Mouse (Mus musculus) limb, embryonic 13.5 days (tissue): ENCODE measurements at regions not wholly inside any gene's neighbourhood (a gene's known extent, or its start where the extent isn't known, plus 50 kb on each side); places are given as distances from the start of the nearest gene placed in this dataset.

Experiments
- ATAC-seq: fragments of 200-750 bp; cut with Nextera tagmentation; 2 replicates; pipeline ENCODE4 v1.8.0; 2017; ENCODE audit warnings: low read depth, moderate number of reproducible peaks, moderate TSS enrichment; ENCODE audit not compliant: low FRiP score
- H3K27ac ChIP-seq: fragments of 300-500 bp; sonication (generic); 2 replicates; pipeline ENCODE4 v1.5.1; 2015; ENCODE audit warnings: inconsistent platforms, mild to moderate bottlenecking, moderate library complexity
- H3K27me3 ChIP-seq: fragments of 300-500 bp; sonication (generic); 2 replicates; pipeline ENCODE4 v1.6.1; 2015; ENCODE audit warnings: mild to moderate bottlenecking, inconsistent platforms
- H3K36me3 ChIP-seq: fragments of 300-500 bp; sonication (generic); 2 replicates; pipeline ENCODE4 v1.6.1; 2015; ENCODE audit warnings: inconsistent platforms, mild to moderate bottlenecking, moderate library complexity
- H3K4me1 ChIP-seq: fragments of 300-500 bp; sonication (generic); 2 replicates; pipeline ENCODE4 v1.6.1; 2015; ENCODE audit warnings: inconsistent platforms
- H3K4me2 ChIP-seq: fragments of 300-500 bp; sonication (generic); replicated peaks from 2 replicates; pipeline ENCODE4 v1.6.1; 2015; ENCODE audit warnings: inconsistent platforms, mild to moderate bottlenecking, moderate library complexity
- H3K4me3 ChIP-seq: fragments of 300-500 bp; sonication (generic); 2 replicates; pipeline ENCODE4 v1.5.1; 2015; ENCODE audit warnings: moderate library complexity, mild to moderate bottlenecking, inconsistent platforms
- H3K9ac ChIP-seq: fragments of 300-500 bp; sonication (generic); 2 replicates; pipeline ENCODE4 v1.6.1; 2015; ENCODE audit warnings: mild to moderate bottlenecking, inconsistent platforms
- H3K9me3 ChIP-seq: fragments of 300-500 bp; sonication (generic); 2 replicates; pipeline ENCODE4 v1.6.1; 2016; ENCODE audit warnings: inconsistent platforms
- WGBS: fragments of 180-500 bp; shearing (Covaris S2); methylation state at CpG from one replicate; pipeline ENCODE4 v1.1.7; 2015; 5-methylcytosine and 5-hydroxymethylcytosine counted together

GRCm38 (mm10) chr11:44261657-44262056, 138.2 kb upstream of the Il12b start:
- Histone ChIP-seq H3K27ac (no peak overlapping the region), H3K4me1 (no peaks in the 10 kb centered on the region), H3K9ac (no peak overlapping the region), H3K36me3 (no peaks in the 10 kb centered on the region), H3K4me3 (no peak overlapping the region), H3K27me3 (no peaks in the 10 kb centered on the region), H3K4me2 (no peak overlapping the region), H3K9me3 (no peaks in the 10 kb centered on the region)
- no peak for ATAC-seq
- 81% methylated on average over 8 of the region's 8 CpGs for WGBS

DNA sequence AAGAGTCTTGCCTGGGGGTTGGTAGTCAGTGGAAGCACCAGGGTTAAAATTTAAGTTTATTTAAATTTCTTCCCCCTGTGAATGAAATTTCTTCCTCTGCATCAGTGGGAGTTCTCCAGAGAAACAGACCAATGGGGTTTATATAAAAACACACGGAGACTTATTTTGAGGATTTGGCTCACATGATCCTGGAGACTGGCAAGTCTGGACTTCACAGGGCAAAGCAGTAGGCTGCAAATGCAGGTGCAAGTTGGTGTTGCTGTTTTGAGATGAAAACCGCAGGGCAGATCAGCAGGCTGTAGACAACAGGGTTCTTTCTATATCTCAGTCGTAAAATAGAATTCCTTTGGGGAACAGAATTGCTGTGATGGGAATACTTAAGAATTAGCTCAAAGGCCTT, 137.3 kb upstream of the Il12b start:
- no peaks in the 10 kb centered on the region for H3K4me1 ChIP-seq
- H3K27ac ChIP-seq, result no peak overlapping the region
- H3K9ac ChIP-seq, result no peak overlapping the region
- no peaks in the 10 kb centered on the region for H3K36me3 ChIP-seq
- no peak overlapping the region for H3K4me3 ChIP-seq
- 76% methylated on average over 3 of the region's 3 CpGs for WGBS
- no peaks in the 10 kb centered on the region for H3K27me3 ChIP-seq
- ATAC-seq, result no peak
- no peak overlapping the region for H3K4me2 ChIP-seq
- no peaks in the 10 kb centered on the region for H3K9me3 ChIP-seq

- Histone ChIP-seq H3K4me1 (no peaks in the 10 kb centered on the region), H3K27me3 (no peaks in the 10 kb centered on the region), H3K9ac (no peak overlapping the region), H3K9me3 (no peaks in the 10 kb centered on the region), H3K4me3 (no peak overlapping the region), H3K36me3 (no peaks in the 10 kb centered on the region), H3K27ac (no peak overlapping the region), H3K4me2 (no peak overlapping the region)
- no peak for ATAC-seq
Observed at GRCm38 (mm10) chr11:44272268-44272667, 127.6 kb upstream of the Il12b start.

- Histone ChIP-seq H3K4me3 (no peak overlapping the region), H3K4me2 (no peak overlapping the region), H3K27ac (no peak overlapping the region), H3K9ac (no peak overlapping the region), H3K4me1 (no peaks in the 10 kb centered on the region), H3K27me3 (no peaks in the 10 kb centered on the region), H3K36me3 (no peaks in the 10 kb centered on the region), H3K9me3 (no peaks in the 10 kb centered on the region)
- ATAC-seq, result no peak
- WGBS, result 83% methylated on average over 7 of the region's 7 CpGs
Observed at GRCm38 (mm10) chr11:44278521-44279208, 121.2 kb upstream of the Il12b start.

- no peaks in the 10 kb centered on the region for H3K9me3 ChIP-seq
- no peaks in the 10 kb centered on the region for H3K27me3 ChIP-seq
Observed at GRCm38 (mm10) chr11:44285961-44286360, 113.9 kb upstream of the Il12b start.

GRCm38 (mm10) chr11:44288825-44289224, 111.0 kb upstream of the Il12b start:
- WGBS, result 70% methylated on average over 1 of the region's 1 CpGs
- Histone ChIP-seq H3K27ac (no peak overlapping the region), H3K4me1 (no peaks in the 10 kb centered on the region), H3K4me2 (no peak overlapping the region), H3K27me3 (no peaks in the 10 kb centered on the region), H3K36me3 (no peaks in the 10 kb centered on the region), H3K9me3 (no peaks in the 10 kb centered on the region), H3K9ac (no peak overlapping the region), H3K4me3 (no peak overlapping the region)
- no peak for ATAC-seq

More at GRCm38 (mm10) chr11:44285961-44286360, 113.9 kb upstream of the Il12b start:
- no peak for ATAC-seq
- Histone ChIP-seq H3K36me3 (no peaks in the 10 kb centered on the region), H3K4me1 (no peaks in the 10 kb centered on the region), H3K27ac (no peak overlapping the region), H3K4me2 (no peak overlapping the region), H3K9ac (no peak overlapping the region), H3K4me3 (no peak overlapping the region)
- 78% methylated on average over 2 of the region's 2 CpGs for WGBS

GRCm38 (mm10) chr11:44303786-44304185, 96.1 kb upstream of the Il12b start:
- no peaks in the 10 kb centered on the region for H3K27me3 ChIP-seq
- no peak overlapping the region for H3K9ac ChIP-seq
- H3K9me3 ChIP-seq, result no peaks in the 10 kb centered on the region
- no peak overlapping the region for H3K4me3 ChIP-seq
- H3K4me2 ChIP-seq, result no peak overlapping the region
- WGBS, result 90% methylated on average over 8 of the region's 8 CpGs
- H3K27ac ChIP-seq, result no peak overlapping the region
- no peak for ATAC-seq
- no peaks in the 10 kb centered on the region for H3K36me3 ChIP-seq
- H3K4me1 ChIP-seq, result peaks cover 3% of the 10 kb centered on the region; the same call in 1 of the 2 replicates

DNA sequence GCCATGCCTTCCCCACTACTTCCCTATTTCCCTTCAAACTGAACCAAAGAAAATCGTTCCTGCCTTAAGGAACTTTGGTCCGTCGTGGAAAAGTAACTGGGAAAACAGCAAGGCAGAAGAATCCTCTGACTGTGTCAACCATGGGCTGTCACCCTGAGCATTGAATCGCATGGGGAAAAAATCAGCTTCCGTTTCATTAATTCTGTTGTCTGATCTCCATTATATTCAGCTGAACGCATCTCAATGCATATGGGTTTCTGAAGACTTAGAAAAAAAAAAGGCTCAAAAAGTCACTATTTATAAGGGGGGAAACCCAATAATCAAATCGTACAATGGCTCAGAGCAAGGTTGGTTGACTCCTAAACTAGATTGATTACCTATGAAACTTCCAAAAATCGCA, 83.8 kb upstream of the Il12b start:
- no peak for ATAC-seq
- WGBS, result 84% methylated on average over 8 of the region's 8 CpGs
- no peak overlapping the region for H3K4me3 ChIP-seq
- no peaks in the 10 kb centered on the region for H3K4me1 ChIP-seq
- no peaks in the 10 kb centered on the region for H3K36me3 ChIP-seq
- no peaks in the 10 kb centered on the region for H3K27me3 ChIP-seq
- no peak overlapping the region for H3K9ac ChIP-seq
- H3K4me2 ChIP-seq, result no peak overlapping the region
- H3K9me3 ChIP-seq, result no peaks in the 10 kb centered on the region
- H3K27ac ChIP-seq, result no peak overlapping the region

- WGBS, result 83% methylated on average over 3 of the region's 3 CpGs
- no peaks in the 10 kb centered on the region for H3K9me3 ChIP-seq
- H3K36me3 ChIP-seq, result no peaks in the 10 kb centered on the region
- H3K4me3 ChIP-seq, result no peak overlapping the region
- H3K4me1 ChIP-seq, result no peaks in the 10 kb centered on the region
- H3K27ac ChIP-seq, result no peak overlapping the region
- ATAC-seq, result no peak
- H3K27me3 ChIP-seq, result no peaks in the 10 kb centered on the region
- no peak overlapping the region for H3K4me2 ChIP-seq
- H3K9ac ChIP-seq, result no peak overlapping the region
Observed at GRCm38 (mm10) chr11:44319136-44319535, 80.7 kb upstream of the Il12b start.

DNA sequence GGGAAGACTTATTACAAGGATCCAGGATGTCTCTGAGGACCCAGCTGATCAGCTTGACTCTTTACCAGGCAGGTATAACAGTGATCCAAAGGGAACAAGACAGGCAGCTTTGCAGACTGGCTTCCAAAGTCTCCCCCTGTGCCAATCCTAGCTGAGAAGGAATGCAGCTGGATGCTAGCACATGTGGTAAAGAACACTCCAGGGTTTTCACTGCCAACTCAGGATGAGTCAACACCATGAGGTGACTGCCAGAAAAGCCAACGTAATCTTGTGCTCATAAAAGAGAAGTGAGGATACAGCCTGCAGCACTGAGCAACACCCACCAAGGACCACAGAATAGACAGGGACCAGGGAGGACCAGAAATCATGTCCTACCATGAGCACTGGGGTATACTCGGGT, 76.5 kb upstream of the Il12b start:
- no peak overlapping the region for H3K4me3 ChIP-seq
- no peak for ATAC-seq
- H3K9ac ChIP-seq, result no peak overlapping the region
- 78% methylated on average over 2 of the region's 2 CpGs for WGBS
- no peaks in the 10 kb centered on the region for H3K27me3 ChIP-seq
- H3K9me3 ChIP-seq, result no peaks in the 10 kb centered on the region
- no peak overlapping the region for H3K4me2 ChIP-seq
- H3K27ac ChIP-seq, result no peak overlapping the region
- no peaks in the 10 kb centered on the region for H3K36me3 ChIP-seq
- H3K4me1 ChIP-seq, result no peaks in the 10 kb centered on the region

- H3K4me3 ChIP-seq, result no peak overlapping the region
- no peak overlapping the region for H3K27ac ChIP-seq
- H3K4me2 ChIP-seq, result no peak overlapping the region
- H3K9me3 ChIP-seq, result no peaks in the 10 kb centered on the region
- H3K27me3 ChIP-seq, result peaks cover 9% of the 10 kb centered on the region; the same call in 1 of the 2 replicates
- no peak overlapping the region for H3K9ac ChIP-seq
- H3K36me3 ChIP-seq, result no peaks in the 10 kb centered on the region
- WGBS, result 94% methylated on average over 4 of the region's 4 CpGs
- H3K4me1 ChIP-seq, result no peaks in the 10 kb centered on the region
- no peak for ATAC-seq
Observed at GRCm38 (mm10) chr11:44325066-44325465, 74.8 kb upstream of the Il12b start.

- WGBS, result 85% methylated on average over 11 of the region's 11 CpGs
Observed at GRCm38 (mm10) chr11:44325525-44325924, 74.3 kb upstream of the Il12b start.

DNA sequence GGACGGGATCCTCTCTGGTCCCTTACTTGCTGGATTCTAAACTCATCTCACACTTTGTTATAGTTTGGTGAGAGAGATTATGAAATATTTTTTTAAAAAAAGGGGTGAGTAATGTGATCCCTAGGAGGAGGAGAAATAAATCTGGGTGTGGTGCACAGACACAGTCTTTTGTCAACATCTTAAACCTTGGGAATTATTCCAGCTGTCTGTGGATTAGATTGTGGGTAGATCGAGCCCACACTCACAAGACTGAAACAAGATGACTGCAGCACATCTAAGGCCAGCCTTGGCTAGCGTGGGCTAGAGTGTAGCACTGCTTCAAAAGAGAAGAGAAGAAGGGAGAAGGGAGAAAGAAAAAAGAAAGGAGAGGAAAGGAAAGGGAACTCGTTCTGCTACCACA, 70.4 kb upstream of the Il12b start:
- Histone ChIP-seq H3K27me3 (peaks cover 32% of the 10 kb centered on the region), H3K9ac (no peak overlapping the region), H3K9me3 (no peaks in the 10 kb centered on the region), H3K36me3 (no peaks in the 10 kb centered on the region), H3K4me3 (no peak overlapping the region), H3K4me1 (no peaks in the 10 kb centered on the region), H3K4me2 (no peak overlapping the region), H3K27ac (no peak overlapping the region)
- no peak for ATAC-seq
- 76% methylated on average over 4 of the region's 4 CpGs for WGBS

More at GRCm38 (mm10) chr11:44325525-44325924, 74.3 kb upstream of the Il12b start:
- Histone ChIP-seq H3K27me3 (peaks cover 14% of the 10 kb centered on the region), H3K4me1 (no peaks in the 10 kb centered on the region), H3K4me2 (no peak overlapping the region), H3K9me3 (no peaks in the 10 kb centered on the region), H3K9ac (no peak overlapping the region), H3K36me3 (no peaks in the 10 kb centered on the region), H3K4me3 (no peak overlapping the region), H3K27ac (no peak overlapping the region)
- ATAC-seq, result no peak
